Mouse (Mus musculus) cerebellum, adult 11-12 months (tissue): ENCODE results near the gene Fcna.

Source experiments
- DNase-seq: peaks from one replicate; pipeline ENCODE4 v3.0.0; 2022

Fcna gene

DNA sequence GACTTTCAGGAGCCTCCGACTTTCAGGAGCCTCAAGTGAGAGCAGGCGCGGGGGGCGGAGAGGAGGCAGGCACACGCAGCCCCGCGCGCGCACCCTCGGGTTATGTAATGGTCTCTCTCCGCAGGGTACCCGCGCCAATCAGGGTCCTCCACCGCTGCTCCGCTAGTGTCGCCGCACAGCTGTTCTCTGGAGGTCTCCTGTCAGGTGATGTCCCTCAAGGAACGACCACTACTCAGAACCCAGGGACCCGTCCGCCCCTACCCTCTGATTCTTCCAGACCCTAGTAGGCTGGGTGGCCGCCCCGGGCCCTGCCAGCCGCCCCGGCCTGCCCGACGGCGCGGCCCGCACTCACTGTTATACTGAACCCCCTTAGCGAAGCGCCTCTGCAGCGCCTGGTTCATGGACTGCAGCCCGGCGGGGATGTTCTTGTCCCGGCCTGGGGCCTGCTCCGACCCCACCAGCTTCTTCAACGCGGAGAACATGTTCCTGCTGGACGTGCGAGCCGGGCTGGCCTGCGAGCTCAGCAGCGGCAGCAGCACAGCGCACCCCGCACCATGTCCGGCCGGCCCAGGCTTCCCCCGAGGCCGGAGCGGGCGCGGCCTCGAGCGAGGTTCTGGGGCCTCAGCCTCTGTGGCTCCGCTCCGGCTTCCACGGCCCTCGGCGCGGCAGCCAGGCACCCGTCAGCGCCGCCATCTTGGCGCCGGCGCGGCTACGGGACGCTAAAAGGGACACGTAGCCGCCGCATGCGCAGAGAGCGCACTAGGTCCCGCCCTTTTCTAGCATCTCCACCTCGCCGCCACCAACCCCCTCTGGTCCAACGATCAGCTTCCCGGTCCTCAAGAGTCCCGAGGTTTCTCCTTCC lies 19.8 kb downstream of the Fcna start, which contains the start of gene Rabl6:
TSS of gene Rabl6 (minus strand) at position 761 of the 862 bp plus-strand sequence.
- peak; percentile 89 for DNase-seq

DNA sequence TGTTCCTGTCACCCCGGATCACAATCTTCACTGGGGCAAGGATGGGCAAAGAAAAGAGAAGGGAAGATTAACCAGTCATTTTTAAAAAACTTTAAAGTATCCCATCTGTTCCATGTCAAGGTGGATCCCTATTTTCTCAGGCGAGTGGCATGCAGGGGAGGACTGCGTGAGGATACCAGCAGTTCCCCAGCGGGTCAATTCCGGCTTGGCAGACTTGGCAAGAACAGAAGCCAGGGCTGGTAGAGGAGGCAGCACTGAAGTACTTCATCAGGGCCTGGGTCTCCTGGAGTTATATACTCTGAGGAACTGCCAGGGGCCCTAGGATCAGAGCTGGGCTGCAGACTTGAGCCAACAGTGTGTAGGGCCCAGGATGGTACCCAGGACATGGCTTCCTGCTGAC lies 25.3 kb downstream of the Fcna start:
- DNase-seq = no peak

DNA sequence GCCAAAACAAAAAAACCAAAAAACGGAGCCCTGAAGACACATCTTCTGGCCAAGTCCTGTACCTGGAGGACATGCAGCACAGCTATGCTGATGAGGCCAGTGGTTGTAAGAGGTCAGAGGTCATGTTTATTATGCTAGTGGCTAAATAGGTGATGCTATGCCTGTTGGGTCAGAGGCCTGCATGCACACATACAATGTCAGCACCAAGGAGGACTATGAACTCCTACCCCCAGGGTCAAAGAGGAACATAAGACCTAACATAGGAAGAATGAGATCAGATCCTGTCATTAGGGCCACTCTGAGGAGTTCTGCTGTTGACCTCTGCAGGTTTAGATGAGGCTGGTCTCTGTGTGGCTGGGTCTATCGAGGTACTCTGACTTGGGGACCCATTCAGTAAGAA lies 27.8 kb downstream of the Fcna start:
- no peak for DNase-seq

DNA sequence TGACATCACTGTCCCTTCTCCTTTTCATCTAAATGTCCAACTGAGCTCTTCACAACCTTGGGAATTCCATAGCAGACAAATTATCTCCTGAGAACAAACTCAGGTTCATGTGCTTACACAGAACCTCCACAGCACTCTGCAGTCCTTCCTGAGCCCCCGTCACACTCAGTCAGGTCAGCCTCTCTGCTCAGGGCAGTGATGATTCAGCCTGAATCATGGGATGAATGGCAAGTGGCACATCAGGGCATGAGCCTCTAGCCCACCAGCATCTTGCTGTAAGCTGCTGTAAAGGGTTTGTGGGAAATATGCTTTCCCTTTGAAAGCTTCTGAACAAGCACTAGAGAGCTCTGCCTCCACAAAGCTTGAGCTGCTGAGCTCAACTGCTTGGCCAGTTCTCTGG lies 29.1 kb downstream of the Fcna start:
- no peak for DNase-seq

GRCm38 (mm10) chr2:25596765-25597510 lies 30.9 kb downstream of the Fcna start:
- no peak for DNase-seq

DNA sequence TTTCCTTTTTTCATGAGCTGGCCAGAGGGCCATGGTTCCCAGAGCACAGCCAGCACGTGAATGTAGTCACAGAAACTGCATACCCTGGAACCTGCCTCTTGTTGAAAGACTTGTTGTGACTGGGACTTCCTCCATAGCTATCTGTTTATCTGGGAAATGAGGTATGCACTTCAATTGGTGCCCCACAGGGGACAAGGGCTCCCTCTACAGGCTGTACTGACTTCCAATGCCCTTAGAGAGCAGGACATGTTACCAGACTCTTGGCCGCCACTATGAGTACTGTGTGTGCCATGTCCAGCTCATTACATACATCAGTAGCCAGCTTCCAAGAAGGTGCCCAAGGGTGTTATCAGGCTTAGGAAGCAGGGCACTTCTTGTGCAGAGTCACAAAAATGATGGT lies 36.0 kb downstream of the Fcna start:
- DNase-seq = no peak

DNA sequence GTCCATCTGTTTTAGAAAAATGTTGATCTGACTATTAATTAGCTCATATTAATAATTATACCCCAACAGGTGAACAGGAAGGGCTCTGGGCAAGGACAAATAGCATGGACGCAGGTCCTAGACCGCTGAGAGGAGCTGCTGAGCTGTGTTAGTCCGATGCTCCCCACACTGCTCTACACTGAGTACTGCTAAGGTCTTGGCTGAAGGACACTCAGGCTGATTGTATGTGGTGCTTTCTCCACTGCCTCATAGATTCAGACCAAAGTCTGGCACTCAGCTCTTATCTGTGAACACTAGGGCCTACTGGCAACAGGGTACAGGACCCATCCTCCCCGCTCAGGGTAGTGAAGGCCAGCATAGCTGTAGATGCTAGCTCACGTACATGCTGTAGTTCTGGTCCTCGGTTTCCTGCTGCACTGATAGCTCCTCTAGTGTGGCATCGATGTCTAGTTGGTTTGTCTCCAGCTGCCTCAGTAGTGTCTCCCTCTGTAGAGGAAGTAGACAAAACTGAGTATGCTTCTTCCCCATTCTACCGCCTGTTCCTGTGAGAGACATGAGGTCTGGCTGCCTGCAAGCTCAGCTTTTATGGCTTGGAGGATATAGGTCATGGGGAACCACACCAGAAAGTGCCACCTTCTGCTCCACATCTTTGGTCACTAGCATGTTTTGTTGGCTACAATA lies 39.5 kb downstream of the Fcna start:
- no peak for DNase-seq

GRCm38 (mm10) chr2:25587290-25587689 lies 40.5 kb downstream of the Fcna start:
- no peak for DNase-seq

DNA sequence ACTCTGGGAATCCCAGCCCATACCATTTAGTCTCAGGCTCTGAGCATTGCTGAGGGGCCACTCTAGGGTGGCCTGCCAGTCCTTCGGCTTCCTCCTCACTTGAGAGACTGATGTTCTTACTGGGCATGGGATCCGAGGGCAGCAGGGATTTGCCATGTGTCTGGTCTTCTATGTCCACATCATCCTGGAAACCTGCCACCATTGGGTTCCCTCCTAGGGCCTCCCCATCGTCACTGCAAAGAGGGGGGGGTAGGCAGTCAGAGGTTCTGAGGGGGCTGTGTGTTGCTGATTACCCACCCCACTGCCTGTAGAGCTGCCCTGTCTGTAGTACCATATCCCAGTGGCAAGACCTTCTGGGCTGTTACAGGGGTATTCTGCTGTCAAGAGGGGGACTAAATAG lies 42.2 kb downstream of the Fcna start:
- peak; percentile 54 for DNase-seq

DNA sequence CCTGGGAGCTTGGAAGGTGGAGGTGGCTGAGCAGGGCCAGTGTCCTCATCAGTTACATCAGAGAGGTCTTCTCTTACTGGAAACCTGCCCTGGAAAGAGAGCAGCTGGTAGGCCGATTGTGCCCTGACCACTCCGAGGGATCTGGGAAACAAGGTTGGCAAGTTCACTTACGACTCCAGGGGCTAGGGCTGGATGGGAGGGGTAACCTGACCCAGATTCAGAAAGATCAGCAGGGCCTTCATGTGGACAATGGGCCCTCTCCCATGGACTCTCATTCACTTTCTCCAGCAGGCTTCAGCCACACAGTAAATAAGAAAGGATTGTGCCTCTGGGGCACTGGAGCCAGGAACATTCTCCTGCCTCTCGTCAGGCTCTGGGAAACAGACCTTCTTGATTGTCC lies 43.0 kb downstream of the Fcna start:
- peak; percentile 50 for DNase-seq

GRCm38 (mm10) chr2:25584152-25584551 lies 43.7 kb downstream of the Fcna start:
- peak; percentile 63 for DNase-seq

DNA sequence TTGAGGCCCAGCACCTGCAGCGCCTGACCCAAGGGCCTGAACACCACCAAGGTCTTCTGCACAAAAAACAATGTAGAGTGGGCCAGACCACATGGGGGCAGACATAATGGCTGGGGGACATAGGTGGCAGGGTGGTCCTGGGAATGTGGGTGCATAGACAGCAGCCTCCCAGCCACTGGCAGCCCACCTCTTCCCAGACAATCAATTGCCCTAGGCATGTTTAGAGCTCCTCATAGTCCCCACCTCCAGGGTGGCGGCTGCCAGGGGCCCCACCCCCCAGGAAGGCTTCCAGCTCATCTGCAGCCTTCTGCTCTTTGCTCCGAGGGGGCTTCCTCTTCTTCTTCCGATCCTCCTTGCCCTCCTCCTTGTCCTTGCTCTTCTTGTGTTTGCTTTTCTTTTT lies 44.3 kb downstream of the Fcna start:
- peak; percentile 68 for DNase-seq

- DNase-seq = peak; percentile 71
Observed at GRCm38 (mm10) chr2:25583120-25583481, 44.7 kb downstream of the Fcna start.

DNA sequence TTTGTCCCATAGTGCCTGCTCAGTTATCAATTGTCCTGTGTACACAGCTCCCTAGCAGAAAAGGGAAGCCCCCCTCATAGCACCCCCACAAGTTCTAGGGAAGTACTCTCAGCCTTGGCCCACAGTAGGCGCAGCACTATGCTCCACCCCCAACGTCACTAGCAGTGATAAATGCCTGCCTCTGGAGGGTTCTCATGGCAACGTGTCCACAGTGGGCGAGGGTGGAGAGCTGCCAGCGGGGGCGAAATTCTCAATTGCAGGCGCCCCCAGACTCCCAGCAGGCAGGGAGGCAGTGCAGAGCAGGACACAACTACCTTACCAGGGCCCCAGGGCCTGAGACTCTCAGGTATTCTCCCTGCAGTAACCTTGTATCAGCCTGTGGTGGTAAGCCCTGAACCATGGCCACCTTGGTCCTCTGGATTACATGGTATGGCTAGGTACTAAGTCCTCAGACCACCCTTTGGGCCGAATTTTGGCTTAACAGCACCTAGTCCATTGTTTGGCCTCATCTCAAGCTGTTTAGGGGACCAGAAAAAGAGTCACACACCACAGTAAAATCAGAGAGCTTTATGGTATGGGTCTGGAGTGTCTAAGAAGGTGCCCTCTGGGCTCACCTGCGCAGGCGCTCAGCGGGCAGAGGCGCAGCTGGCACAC lies 45.2 kb downstream of the Fcna start:
- peak; percentile 79 for DNase-seq

GRCm38 (mm10) chr2:25581901-25582301 lies 45.9 kb downstream of the Fcna start:
- DNase-seq = peak; percentile 97

GRCm38 (mm10) chr2:25581294-25581864 lies 46.5 kb downstream of the Fcna start, which contains the start of gene Ajm1:
TSS of gene Ajm1 (minus strand) at chr2:25581757.
- DNase-seq = peak; percentile 91

GRCm38 (mm10) chr2:25580621-25581101 lies 47.2 kb downstream of the Fcna start:
- peak; percentile 71 for DNase-seq

DNA sequence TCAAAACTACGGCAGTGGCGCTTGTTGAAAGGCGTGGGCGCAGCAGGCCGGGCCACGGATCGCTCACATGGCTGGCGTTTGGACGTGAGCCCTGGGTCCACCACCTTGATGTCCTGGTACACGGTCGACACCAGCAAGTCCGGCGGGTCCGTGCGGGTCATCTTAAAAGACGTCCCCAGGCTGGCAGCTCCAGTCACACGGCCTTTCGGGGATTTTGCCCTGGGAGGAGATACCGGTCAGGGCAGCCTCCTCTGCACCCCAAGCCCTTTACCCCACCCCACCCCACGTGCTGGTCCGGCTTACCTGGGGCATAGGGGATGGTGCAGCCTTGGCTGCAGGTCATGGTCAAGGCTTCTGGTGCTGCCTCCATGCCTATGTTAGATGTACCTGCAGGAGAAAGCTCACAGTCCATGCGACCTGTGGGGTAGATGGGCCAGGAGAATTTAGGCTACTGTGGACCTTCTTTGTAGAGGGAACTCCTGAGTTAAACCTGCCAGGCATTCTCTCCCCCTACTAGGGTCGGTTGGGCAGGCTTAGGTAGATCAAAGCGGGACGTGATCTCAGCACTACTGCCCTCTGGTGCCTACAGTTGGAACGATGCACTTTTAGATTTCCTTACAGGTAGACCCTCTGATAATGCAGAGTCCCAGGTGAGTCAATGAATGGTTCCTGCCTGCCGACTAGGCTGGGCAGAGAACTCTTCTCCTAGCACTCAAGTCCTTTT lies 47.9 kb downstream of the Fcna start:
- peak; percentile 84 for DNase-seq

DNA sequence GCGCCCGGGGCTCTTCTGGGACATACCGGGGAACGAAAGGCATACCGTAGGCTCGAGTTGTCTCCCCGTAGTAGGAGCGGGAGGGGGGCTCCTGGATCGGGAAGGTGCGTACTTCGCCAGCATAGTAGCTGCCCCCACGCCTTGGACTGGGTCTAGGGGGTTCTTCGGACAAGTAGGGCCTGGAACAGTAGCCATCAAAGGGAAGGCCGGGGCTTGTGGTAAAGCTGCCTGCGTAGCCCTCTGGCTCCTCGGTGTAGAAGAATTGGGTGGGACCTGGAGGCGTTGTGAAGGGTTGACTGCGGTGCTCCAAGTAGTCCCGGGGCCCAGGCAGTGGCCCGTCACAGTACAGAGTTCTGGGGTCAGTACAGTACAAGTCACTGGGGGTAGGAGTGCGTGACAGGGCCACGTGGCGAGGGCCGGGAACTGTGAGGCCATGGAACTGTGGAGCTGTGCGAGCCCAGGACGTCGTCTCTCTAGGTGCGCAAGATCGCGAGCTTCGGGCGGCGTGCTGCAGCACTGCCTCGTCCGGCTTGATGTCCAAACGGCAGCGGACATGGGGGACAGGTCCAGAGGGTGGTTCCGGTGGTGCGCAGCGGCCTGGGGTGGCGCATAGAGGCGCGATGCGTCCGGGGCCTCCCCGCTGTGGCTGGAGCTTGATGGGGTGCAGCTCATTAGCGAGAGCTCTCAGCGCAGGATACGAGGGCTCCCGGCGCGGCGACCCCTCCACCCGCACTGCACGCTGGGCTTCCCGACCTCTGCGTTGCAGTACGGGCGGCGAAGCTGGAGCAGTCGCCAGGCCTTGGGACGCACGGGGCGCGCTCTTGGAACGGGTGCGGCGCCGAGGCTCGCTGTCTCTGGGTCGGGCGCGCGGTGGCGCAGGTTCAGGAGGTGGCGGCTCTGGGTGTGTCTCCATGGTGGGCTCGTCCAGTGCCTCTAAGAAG lies 48.8 kb downstream of the Fcna start:
- no peak for DNase-seq
